Mouse (Mus musculus) NIH3T3 (cell line): ENCODE measurements around the gene Ccl2.

Experiments used
- DNase-seq: peaks from one replicate; pipeline ENCODE4 v3.0.0-alpha.2; 2012; ENCODE audit warnings: low read depth

Gene Ccl2

GRCm38 (mm10) chr11:82035857-82036256 lies 486 bp downstream of the Ccl2 start:
- DNase-seq: no peak

GRCm38 (mm10) chr11:82038535-82038934 lies 3.2 kb downstream of the Ccl2 start, which contains the start of gene Gm17268:
Gene Gm17268, minus strand, starts transcription at chr11:82038562.
- DNase-seq: peak; percentile 79

DNA sequence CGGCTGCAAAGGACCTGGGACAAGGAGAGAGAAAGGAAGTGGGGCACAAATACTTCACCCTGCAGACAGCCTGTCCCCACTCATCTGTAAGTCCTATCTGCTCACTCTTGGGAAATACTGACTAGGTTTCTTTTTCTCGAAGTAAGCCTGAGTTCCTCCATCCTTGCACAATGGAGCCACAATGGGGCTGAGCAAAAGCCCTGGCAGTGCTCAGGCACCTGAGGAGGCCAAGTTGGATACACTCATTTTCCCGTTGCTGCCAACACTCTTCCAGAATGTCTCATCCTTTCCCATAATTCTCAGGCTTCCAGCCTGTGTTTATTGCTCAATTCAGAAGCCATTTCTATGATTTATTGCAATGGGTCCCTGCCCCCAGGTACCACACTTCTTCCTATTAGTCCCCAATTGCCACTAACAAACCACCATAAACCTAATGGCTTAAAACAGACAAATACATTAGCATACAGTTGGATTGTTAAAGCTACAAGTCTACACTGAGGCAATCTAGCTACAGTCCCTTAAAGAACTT lies 3.8 kb downstream of the Ccl2 start:
- peak; percentile 85 for DNase-seq

DNA sequence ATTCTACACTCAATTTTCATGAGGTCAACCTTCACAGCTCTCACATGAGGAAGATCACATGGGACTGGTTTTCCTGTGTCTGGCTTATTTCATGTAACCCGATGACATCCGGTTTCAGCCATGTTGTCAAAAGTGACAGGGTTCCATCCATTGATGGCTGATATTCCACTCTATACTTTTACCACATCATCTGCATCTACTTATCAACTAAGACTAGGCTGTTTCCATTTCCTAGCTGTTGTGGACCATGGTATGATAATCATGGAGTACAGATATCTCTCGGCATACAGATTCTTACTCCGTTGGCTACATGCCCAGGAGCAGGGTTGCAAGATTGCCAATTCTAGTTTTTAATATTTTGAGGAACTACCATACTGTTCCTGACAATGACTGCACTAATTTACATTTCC lies 6.3 kb downstream of the Ccl2 start:
- peak; percentile 54 for DNase-seq

- peak; percentile 89 for DNase-seq
These were observed 10.1 kb downstream of the Ccl2 start, which contains the start of gene Ccl7 for GRCm38 (mm10) chr11:82045471-82045870. Gene Ccl7, plus strand, starts transcription at chr11:82045712.

- DNase-seq: peak; percentile 84
These were observed 12.5 kb downstream of the Ccl2 start for GRCm38 (mm10) chr11:82047746-82048415.

- DNase-seq: no peak
These were observed 18.5 kb downstream of the Ccl2 start for GRCm38 (mm10) chr11:82053849-82054248.

- DNase-seq: no peak
These were observed 22.3 kb downstream of the Ccl2 start, which contains the start of gene Ccl11 for GRCm38 (mm10) chr11:82057646-82058045. Gene Ccl11, plus strand, starts transcription at chr11:82057823.

DNA sequence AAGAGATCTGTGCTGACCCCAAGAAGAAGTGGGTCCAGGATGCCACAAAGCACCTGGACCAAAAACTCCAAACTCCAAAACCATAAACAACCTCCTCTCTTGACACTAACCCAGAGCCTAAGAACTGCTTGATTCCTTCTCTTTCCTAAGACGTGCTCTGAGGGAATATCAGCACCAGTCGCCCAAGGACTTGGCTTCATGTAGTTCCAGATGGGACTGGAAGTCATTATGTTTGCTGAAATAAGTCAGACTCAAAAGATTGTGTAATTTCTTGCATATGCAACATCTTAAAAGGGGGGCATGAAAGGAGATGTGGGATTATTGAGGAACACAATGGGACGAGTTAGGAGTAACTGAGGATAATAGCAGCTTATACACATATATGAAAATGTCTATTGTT lies 26.9 kb downstream of the Ccl2 start:
- DNase-seq: peak; percentile 69

GRCm38 (mm10) chr11:82063454-82063853 lies 28.1 kb downstream of the Ccl2 start:
- no peak for DNase-seq

- DNase-seq: peak; percentile 82
These were observed 31.7 kb downstream of the Ccl2 start for GRCm38 (mm10) chr11:82066953-82067571.

DNA sequence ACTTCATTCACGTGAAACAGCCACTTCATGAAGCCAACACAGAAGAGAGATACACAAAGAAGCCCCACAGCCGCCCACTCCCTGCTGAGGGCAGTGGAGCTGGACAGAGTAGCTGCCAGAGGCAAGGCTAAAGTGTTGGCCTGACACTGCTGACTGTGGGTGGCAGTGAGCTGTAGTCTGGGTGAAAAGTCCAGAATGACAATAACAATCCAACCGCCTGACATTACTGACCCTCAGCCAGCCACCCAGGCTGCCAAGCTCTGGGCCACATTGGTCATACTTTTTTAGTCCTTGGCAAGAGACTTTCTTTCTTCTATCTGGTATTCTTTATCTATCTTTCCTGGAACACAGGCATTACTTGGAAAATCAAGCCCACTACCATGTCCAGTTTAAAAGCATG lies 35.7 kb downstream of the Ccl2 start:
- no peak for DNase-seq

DNA sequence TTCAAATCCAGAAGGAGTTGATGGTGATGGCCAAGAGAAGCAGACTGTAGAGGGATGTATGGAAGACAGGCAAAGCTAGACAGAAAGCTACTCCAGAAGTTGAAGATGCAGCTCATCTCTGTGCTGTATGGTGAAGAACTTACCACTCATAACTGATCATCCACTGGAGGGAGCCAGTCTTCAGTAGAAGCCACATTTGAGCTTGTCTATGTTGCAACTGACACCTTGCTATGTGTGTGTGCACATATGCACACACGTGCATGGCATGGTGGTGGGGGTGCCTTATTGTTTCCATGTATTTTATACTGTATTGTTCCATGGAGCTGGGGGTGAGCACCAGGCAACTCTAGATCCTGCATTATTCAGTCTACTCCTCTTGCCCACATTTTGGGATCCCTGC lies 37.0 kb downstream of the Ccl2 start:
- peak; percentile 52 for DNase-seq

GRCm38 (mm10) chr11:82072984-82073383 lies 37.6 kb downstream of the Ccl2 start:
- no peak for DNase-seq

- DNase-seq: peak; percentile 67
These were observed 38.3 kb downstream of the Ccl2 start for GRCm38 (mm10) chr11:82073686-82074085.

DNA sequence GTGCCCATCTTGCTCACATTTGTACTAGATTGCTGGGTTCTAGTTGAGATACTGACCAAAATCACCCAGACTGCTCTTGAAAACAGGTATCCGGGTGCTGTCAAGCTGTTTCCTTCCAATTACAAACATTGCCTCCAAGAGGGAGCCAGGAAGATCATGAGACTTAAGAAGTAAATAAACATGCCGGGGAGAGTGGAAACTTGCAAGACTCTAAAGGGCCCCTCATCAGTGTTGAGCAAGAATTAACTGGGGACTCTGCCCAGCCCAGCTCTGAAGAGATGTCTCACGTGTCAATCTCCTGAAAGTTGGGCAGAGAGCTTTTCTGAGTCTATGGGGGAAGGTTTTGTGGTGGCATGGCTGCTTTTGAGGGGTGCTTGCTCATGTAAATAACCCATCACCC lies 41.7 kb downstream of the Ccl2 start:
- no peak for DNase-seq

- peak; percentile 66 for DNase-seq
These were observed 42.9 kb downstream of the Ccl2 start for GRCm38 (mm10) chr11:82078136-82078730.

- no peak for DNase-seq
These were observed 45.5 kb downstream of the Ccl2 start for GRCm38 (mm10) chr11:82080865-82081264.

DNA sequence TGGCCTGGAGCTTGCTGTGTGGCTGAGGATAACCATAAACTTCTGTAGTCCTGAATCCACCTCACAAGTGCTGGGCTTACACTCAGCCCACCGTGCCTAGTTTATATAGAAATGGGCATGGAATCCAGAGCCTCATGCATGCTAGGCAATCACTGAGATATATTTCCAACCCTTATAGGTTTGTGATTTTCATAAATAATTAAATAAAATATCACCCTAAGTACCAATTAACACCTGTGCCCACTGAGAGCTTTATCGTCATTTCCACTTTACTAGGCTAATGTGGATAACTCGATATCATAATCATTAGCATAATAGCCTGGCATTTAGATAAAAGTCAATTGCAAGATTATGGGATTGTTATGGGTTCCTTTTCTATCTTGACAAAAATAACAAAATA lies 49.0 kb downstream of the Ccl2 start:
- no peak for DNase-seq
